ENCODE assay signal across 8 mouse cellular contexts in genomic region chr10:85102247-85103084, GRCm38 (mm10). TPM values are rescaled to one million over a fixed set of nuclear protein-coding genes. Genes with fewer than 3 reads are reported as not detected.
A peak's percentile ranks its signal among the peaks of the same experiment; 100 is the strongest.
DNase-seq lines count a peak whose midpoint lies in the region; ATAC-seq and TF ChIP-seq lines count a peak whose summit lies in the region.

Gene Fhl4, minus strand, starts transcription at chr10:85102495.
Gene Tmem263, plus strand, starts transcription at chr10:85102627.

- WGBS in lung, embryonic 15.5 days = under 1% methylated on average over 71 of the region's 96 CpGs
- WGBS in olfactory bulb, adult 2 months = 1% methylated on average over 86 of the region's 96 CpGs
- 1% methylated on average over 87 of the region's 96 CpGs for WGBS in thymus, adult 2 months

- peak; percentile 66 to 83 for ATAC-seq in hematopoietic stem cell, adult 5-6 weeks (replicated peaks in 1 of 2; ENCODE audit: insufficient read depth in 1 of 2, low FRiP score in 2 of 2, low TSS enrichment in 1 of 2, low read depth in 1 of 2, poor library complexity in 2 of 2, severe bottlenecking in 2 of 2)
- ATAC-seq in lung, embryonic 15.5 days (ENCODE audit: borderline replicate concordance, extremely low read depth, low FRiP score, low TSS enrichment) = peak; percentile 98

- peak within 1 kb of the TSS; percentile 96 for H3K9ac ChIP-seq in lung, embryonic 15.5 days

- peak within 1 kb of the TSS; percentile 63 for H3K4me2 ChIP-seq in lung, embryonic 15.5 days

- no peaks in the 10 kb centered on the region for H3K36me3 ChIP-seq in lung, embryonic 15.5 days
- no peaks in the 10 kb centered on the region for H3K36me3 ChIP-seq in thymus, adult 2 months (ENCODE audit: control insufficient read depth, insufficient read depth, low read length)

- TF ChIP-seq POLR2A in olfactory bulb, adult 2 months (IDR thresholded peaks at IDR 0.05; ENCODE audit: insufficient read depth, low read depth, low read length) = peak; percentile 77
- TF ChIP-seq POLR2A in thymus, adult 2 months (IDR thresholded peaks at IDR 0.05; ENCODE audit: control insufficient read depth, extremely low read depth, insufficient read depth, low read length, poor library complexity) = peak; percentile 74

- DNase-seq in MN1 (ENCODE audit: low spot score) = peak; percentile 95
- DNase-seq in cerebellum, adult 8-10 months = peak; percentile 71
- peak; percentile 87 for DNase-seq in forelimb bud, embryonic 11.5 days (ENCODE audit: low read depth, low spot score)
- DNase-seq in layer of hippocampus, adult 9-10 months (ENCODE audit: low spot score) = peak; percentile 33
- peak; percentile 86 for DNase-seq in thymus, adult 2 months

- no peaks in the 10 kb centered on the region for H3K27me3 ChIP-seq in lung, embryonic 15.5 days
- no peaks in the 10 kb centered on the region for H3K27me3 ChIP-seq in thymus, adult 2 months (ENCODE audit: control insufficient read depth, insufficient read depth, low read length)

- H3K9me3 ChIP-seq in lung, embryonic 15.5 days = no peaks in the 10 kb centered on the region

- peak within 1 kb of the TSS; percentile 84 for H3K27ac ChIP-seq in lung, embryonic 15.5 days
- peak within 1 kb of the TSS; percentile 52 for H3K27ac ChIP-seq in olfactory bulb, adult 2 months (ENCODE audit: insufficient read depth, low read depth, low read length)
- H3K27ac ChIP-seq in thymus, adult 2 months (ENCODE audit: control insufficient read depth, insufficient read depth, low read length) = peak within 1 kb of the TSS; percentile 74

- peaks cover 24% of the 10 kb centered on the region; the same call in 1 of the 2 replicates for H3K4me1 ChIP-seq in lung, embryonic 15.5 days
- peaks cover 8% of the 10 kb centered on the region for H3K4me1 ChIP-seq in olfactory bulb, adult 2 months (ENCODE audit: control insufficient read depth, insufficient read depth, low read length)
- peaks cover 9% of the 10 kb centered on the region for H3K4me1 ChIP-seq in thymus, adult 2 months (replicated peaks; ENCODE audit: control insufficient read depth, insufficient read depth, low read length)

- peak within 1 kb of the TSS; percentile 93 for H3K4me3 ChIP-seq in lung, embryonic 15.5 days
- H3K4me3 ChIP-seq in olfactory bulb, adult 2 months (ENCODE audit: insufficient read depth, low read depth, low read length) = peak within 1 kb of the TSS; percentile 99
- peak within 1 kb of the TSS; percentile 90 for H3K4me3 ChIP-seq in thymus, adult 2 months (ENCODE audit: control insufficient read depth, insufficient read depth, low read length)

- TF ChIP-seq CTCF in olfactory bulb, adult 2 months (IDR thresholded peaks at IDR 0.05; ENCODE audit: insufficient read depth, low read depth, low read length) = no peak
- no peak for TF ChIP-seq CTCF in thymus, adult 2 months (IDR thresholded peaks at IDR 0.05; ENCODE audit: borderline replicate concordance, control insufficient read depth, extremely low read depth, insufficient read depth, low read length, poor library complexity)

RNA-seq across cellular contexts. Expression of gene Fhl4, which starts in this region (rescaled TPM):
- total RNA-seq in hematopoietic stem cell, adult 5-6 weeks (2017) = 2.2 and 2.7 TPM in 2 replicates
- polyA plus RNA-seq in lung, embryonic 15.5 days (2015; fragmentation: Nextera tagmentation; extraction: Ambion mirVana) = 0.83 and 0.91 TPM in 2 replicates
- not detected in 2 replicates for polyA plus RNA-seq in olfactory bulb, adult 2 months (2012; ENCODE audit: insufficient read depth, insufficient read length, low replicate concordance, missing spikeins)
- polyA plus RNA-seq in thymus, adult 2 months (2012; rRNA removed) = 0.78 and 0.98 TPM in 2 replicates

RNA-seq across cellular contexts. Expression of gene Tmem263, which starts in this region (rescaled TPM):
- 21.8 and 26.0 TPM in 2 replicates for total RNA-seq in hematopoietic stem cell, adult 5-6 weeks (2017)
- polyA plus RNA-seq in lung, embryonic 15.5 days (2015; fragmentation: Nextera tagmentation; extraction: Ambion mirVana) = 75.7 and 77.8 TPM in 2 replicates
- not detected in 2 replicates for polyA plus RNA-seq in olfactory bulb, adult 2 months (2012; ENCODE audit: insufficient read depth, insufficient read length, low replicate concordance, missing spikeins)
- 6.1 and 10.4 TPM in 2 replicates for polyA plus RNA-seq in thymus, adult 2 months (2012; rRNA removed)

Comparison
In these comparisons a context has a peak if more than half of its experiments do, and no peak if none do; other contexts are left out.
1. Peak in every context shown above with its lines: DNase-seq, ATAC-seq, H3K4me3 ChIP-seq and H3K27ac ChIP-seq.
2. DNase-seq: peak in every context shown above with its lines; median percentile 95 in MN1; 87 in forelimb bud, embryonic 11.5 days; 86 in thymus, adult 2 months; 71 in cerebellum, adult 8-10 months; 33 in layer of hippocampus, adult 9-10 months.